In genomic region chr1:3012530-3012929, GRCm38 (mm10) we compare ENCODE assay signal across 30 mouse cellular contexts.
DNase-seq lines count a peak whose midpoint lies in the region; ATAC-seq and TF ChIP-seq lines count a peak whose summit lies in the region.
"Had no signal": no experiment of that assay in that cellular context is flagged by ENCODE, and none has a peak within 500 bp of the region (broad histone marks: within the 10 kb centered on the region; RNA-seq: fewer than 3 reads in every experiment).

No protein-coding gene starts in this region.

- ATAC-seq in heart, postnatal 0 days (ENCODE audit: insufficient read depth, low read depth), result no peak
- ATAC-seq in megakaryocyte, adult 5-6 weeks (ENCODE audit: poor library complexity, severe bottlenecking), result no peak
- ATAC-seq: intestine, embryonic 16.5 days; midbrain, embryonic 16.5 days had no signal

- TF ChIP-seq EP300 in heart, postnatal 0 days (IDR thresholded peaks at IDR 0.05; ENCODE audit: low read depth), result no peak

- H3K27me3 ChIP-seq in heart, postnatal 0 days (ENCODE audit: control insufficient read depth, insufficient read depth, low read length), result no peaks in the 10 kb centered on the region
- H3K27me3 ChIP-seq: embryonic facial prominence, embryonic 12.5 days; hindbrain, embryonic 15.5 days; liver, embryonic 13.5 days; megakaryocyte, embryonic 14.5 days; neural tube, embryonic 12.5 days had no signal

- no peaks in the 10 kb centered on the region for H3K9me3 ChIP-seq in heart, postnatal 0 days (replicated peaks; ENCODE audit: control insufficient read depth, low read length)
- H3K9me3 ChIP-seq: embryonic facial prominence, embryonic 12.5 days; G1E; heart, embryonic 10.5 days; hindbrain, embryonic 15.5 days; liver, embryonic 13.5 days; megakaryocyte, embryonic 14.5 days; neural tube, embryonic 12.5 days had no signal

- peak; percentile 26 for TF ChIP-seq CTCF in heart, postnatal 0 days (IDR thresholded peaks at IDR 0.05; ENCODE audit: low read depth)

- no peak overlapping the region for H3K4me2 ChIP-seq in heart, postnatal 0 days (ENCODE audit: low read depth, low read length)
- H3K4me2 ChIP-seq: embryonic facial prominence, embryonic 12.5 days; hindbrain, embryonic 15.5 days; liver, embryonic 13.5 days; neural tube, embryonic 12.5 days had no signal

- H3K9ac ChIP-seq in heart, postnatal 0 days (replicated peaks; ENCODE audit: low read depth, low read length), result no peak overlapping the region
- H3K9ac ChIP-seq: embryonic facial prominence, embryonic 12.5 days; hindbrain, embryonic 15.5 days; liver, embryonic 13.5 days; neural tube, embryonic 12.5 days had no signal

- H3K27ac ChIP-seq in heart, postnatal 0 days (ENCODE audit: low read depth), result no peak overlapping the region
- H3K27ac ChIP-seq: embryonic facial prominence, embryonic 12.5 days; heart, embryonic 10.5 days; hindbrain, embryonic 15.5 days; liver, embryonic 13.5 days; neural tube, embryonic 12.5 days had no signal

- H3K4me1 ChIP-seq in heart, postnatal 0 days (ENCODE audit: control insufficient read depth, insufficient read depth), result no peaks in the 10 kb centered on the region
- H3K4me1 ChIP-seq: embryonic facial prominence, embryonic 12.5 days; heart, embryonic 10.5 days; hindbrain, embryonic 15.5 days; liver, embryonic 13.5 days; megakaryocyte, embryonic 14.5 days; neural tube, embryonic 12.5 days had no signal

- H3K4me3 ChIP-seq in heart, postnatal 0 days (ENCODE audit: low read depth, low read length), result no peak overlapping the region
- H3K4me3 ChIP-seq: embryonic facial prominence, embryonic 12.5 days; heart, embryonic 10.5 days; hindbrain, embryonic 15.5 days; liver, embryonic 13.5 days; megakaryocyte, embryonic 14.5 days; myocyte; neural tube, embryonic 12.5 days had no signal

- no peak for DNase-seq in heart, postnatal 0 days (ENCODE audit: low spot score)
- no peak for DNase-seq in heart, adult 11 months
- DNase-seq in layer of hippocampus, adult 9-10 months (ENCODE audit: low spot score), result peak; percentile 1
- no peak for DNase-seq in layer of hippocampus, adult 11-12 months (ENCODE audit: low spot score)
- DNase-seq in retina, embryonic 14.5 days (ENCODE audit: low spot score), result peak; percentile 11
- no peak for DNase-seq in retina, postnatal 1 day
- peak; percentile 0 for DNase-seq in telencephalon, adult 2 months (ENCODE audit: low read depth, low spot score)
- DNase-seq: adrenal gland, adult 8-10 months; B cell, adult 2 months; cerebellum, adult 11 months; cerebellum, adult 9-11 months; embryo, embryonic 11 days; gastrocnemius, postnatal 10 days; heart, postnatal 4 days; kidney, adult 9 months; kidney, postnatal 10 days; left cerebral cortex, postnatal 4 days; liver, embryonic 13.5 days; lung, adult 18-20 months; thymus, postnatal 4 days had no signal

- H3K36me3 ChIP-seq in heart, postnatal 0 days (replicated peaks; ENCODE audit: control insufficient read depth, insufficient read depth, low read length), result no peaks in the 10 kb centered on the region
- H3K36me3 ChIP-seq: embryonic facial prominence, embryonic 12.5 days; G1E; heart, embryonic 10.5 days; hindbrain, embryonic 15.5 days; liver, embryonic 13.5 days; neural tube, embryonic 12.5 days had no signal

- WGBS in heart, postnatal 0 days, result 35% methylated on average over 1 of the region's 1 CpGs

Comparison
In these comparisons a context has a peak if more than half of its experiments do, and no peak if none do; other contexts are left out.
1. DNase-seq: peak in layer of hippocampus, adult 9-10 months (single experiment), retina, embryonic 14.5 days (single experiment) and telencephalon, adult 2 months (single experiment); none in heart, postnatal 0 days (single experiment), heart, adult 11 months (single experiment), layer of hippocampus, adult 11-12 months (single experiment) and retina, postnatal 1 day (single experiment).